Mouse (Mus musculus) MEL (cell line): ENCODE measurements at regions not wholly inside any gene's neighbourhood (a gene's known extent, or its start where the extent isn't known, plus 50 kb on each side); places are given as distances from the start of the nearest gene placed in this dataset.

Experiments
- CTCF ChIP-seq, 3 experiments: IDR thresholded peaks in 2 of 3; conservative IDR thresholded peaks in 1 of 3; 2 replicates each; pipeline ENCODE4 v1.5.1; 2011 to 2012; ENCODE audit warnings: low read length in 3 of 3, low read depth in 2 of 3, mild to moderate bottlenecking in 2 of 3, improper control_type of control experiment in 1 of 3, inconsistent platforms in 1 of 3, mixed read lengths in 1 of 3, moderate library complexity in 1 of 3; ENCODE audit not compliant: control insufficient read depth in 1 of 3, insufficient read depth in 1 of 3, poor library complexity in 1 of 3, severe bottlenecking in 1 of 3
- E2F4 ChIP-seq: IDR thresholded peaks from 2 replicates; pipeline ENCODE4 v1.6.1; 2011; ENCODE audit warnings: low read depth, low read length, improper control_type of control experiment, borderline replicate concordance
- JUND ChIP-seq: IDR thresholded peaks from 2 replicates; pipeline ENCODE4 v1.6.1; 2011; ENCODE audit warnings: low read depth, mild to moderate bottlenecking, improper control_type of control experiment, low read length
- MAX ChIP-seq: IDR thresholded peaks from 2 replicates; pipeline ENCODE4 v1.6.1; 2011; ENCODE audit warnings: low read length, improper control_type of control experiment
- MYC ChIP-seq: IDR thresholded peaks from 2 replicates; pipeline ENCODE4 v1.6.1; 2011; ENCODE audit warnings: low read depth, mild to moderate bottlenecking, low read length, improper control_type of control experiment, moderate library complexity
- NELFE ChIP-seq: IDR thresholded peaks from 2 replicates; pipeline ENCODE4 v1.6.1; 2011; ENCODE audit warnings: low read depth, low read length, improper control_type of control experiment
- POLR2A ChIP-seq, 2 experiments: IDR thresholded peaks; 2 replicates each; pipeline ENCODE4 v1.6.1; 2011 to 2012; ENCODE audit warnings: low read length in 2 of 2, mild to moderate bottlenecking in 2 of 2, control low read depth in 1 of 2, improper control_type of control experiment in 1 of 2, low read depth in 1 of 2, moderate library complexity in 1 of 2; ENCODE audit not compliant: control insufficient read depth in 1 of 2, insufficient read depth in 1 of 2, poor library complexity in 1 of 2
- SIN3A ChIP-seq: IDR thresholded peaks from 2 replicates; pipeline ENCODE4 v1.6.1; 2012; ENCODE audit warnings: low read length, improper control_type of control experiment, inconsistent platforms
- SMC3 ChIP-seq: IDR thresholded peaks from 2 replicates; pipeline ENCODE4 v1.6.1; 2011; ENCODE audit warnings: low read depth, low read length, improper control_type of control experiment
- TBP ChIP-seq: IDR thresholded peaks from 2 replicates; pipeline ENCODE4 v1.8.0; 2011; ENCODE audit warnings: low read depth, low read length, improper control_type of control experiment

DNA sequence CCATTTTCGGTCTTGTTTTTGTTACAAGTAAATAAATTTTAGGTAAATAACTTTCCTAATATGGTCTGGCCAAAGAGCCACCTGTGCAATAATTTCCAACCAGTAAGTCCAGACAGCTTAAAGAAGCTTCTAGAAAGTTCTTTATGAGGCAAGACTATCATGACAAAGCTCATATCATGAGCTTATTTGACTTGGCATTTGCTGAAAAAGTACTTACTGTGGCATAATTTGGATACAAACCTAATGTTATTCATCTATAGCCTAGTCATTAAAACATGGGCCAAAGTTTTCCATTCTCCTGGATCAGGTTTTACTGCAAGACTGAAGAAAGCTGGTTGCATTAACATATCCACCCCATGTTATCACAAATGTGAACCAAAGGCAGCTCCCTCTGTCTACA, 182.1 kb upstream of the Thbs1 start:
- TF ChIP-seq TBP (no peak), POLR2A (IDR thresholded peaks at IDR 0.05; ENCODE audit: control insufficient read depth in 1 of 2, insufficient read depth in 1 of 2, low read depth in 1 of 2, low read length in 2 of 2, poor library complexity in 1 of 2) (no peak), MYC (no peak), E2F4 (no peak), SMC3 (no peak), CTCF (IDR thresholded peaks at IDR 0.05 in 2 of 3, conservative IDR thresholded peaks at IDR 0.05 in 1 of 3; ENCODE audit: control insufficient read depth in 1 of 3, insufficient read depth in 1 of 3, low read depth in 2 of 3, low read length in 3 of 3, poor library complexity in 1 of 3, severe bottlenecking in 1 of 3) (no peak), NELFE (no peak), MAX (no peak), JUND (no peak), SIN3A (no peak)
